Mouse (Mus musculus) liver, embryonic 14.5 days (tissue): ENCODE data around the gene Kcnab1. TPM values are rescaled to one million over a fixed set of nuclear protein-coding genes. Genes with fewer than 3 reads are reported as not detected.

ENCODE experiments used
- ATAC-seq: fragments of 200-750 bp; cut with Nextera tagmentation; 2 replicates; pipeline ENCODE4 v1.8.0; 2017; ENCODE audit warnings: moderate number of reproducible peaks, mild to moderate bottlenecking, moderate library complexity; ENCODE audit not compliant: insufficient read depth
- DNase-seq, 3 experiments: peaks; one replicate each; pipeline ENCODE4 v3.0.0-alpha.2; 2012 to 2013; ENCODE audit warnings: low read depth in 3 of 3, low spot score in 3 of 3
- H3K27ac ChIP-seq: fragments of 300-500 bp; sonication (generic); 2 replicates; pipeline ENCODE4 v1.5.1; 2014; ENCODE audit warnings: moderate library complexity, mild to moderate bottlenecking, control low read depth, inconsistent platforms
- H3K27me3 ChIP-seq: fragments of 300-500 bp; sonication (generic); 2 replicates; pipeline ENCODE4 v1.6.1; 2014; ENCODE audit warnings: mild to moderate bottlenecking, low read length, moderate library complexity; ENCODE audit not compliant: control insufficient read depth, insufficient read depth
- H3K36me3 ChIP-seq: fragments of 300-500 bp; sonication (generic); replicated peaks from 2 replicates; pipeline ENCODE4 v1.6.1; 2014; ENCODE audit warnings: low read depth; ENCODE audit not compliant: control insufficient read depth, insufficient read depth
- H3K4me1 ChIP-seq, 2 experiments: fragments of 200-500 bp in 1 of 2; fragments of 300-500 bp in 1 of 2; sonication (generic) in 1 of 2; replicated peaks; 2 replicates each; pipeline ENCODE4 v1.6.1; 2012 to 2014; ENCODE audit warnings: antibody characterized with exemption in 1 of 2, inconsistent platforms in 1 of 2, low read length in 1 of 2; ENCODE audit not compliant: control insufficient read depth in 2 of 2, insufficient read depth in 2 of 2
- H3K4me2 ChIP-seq: fragments of 300-500 bp; sonication (generic); 2 replicates; pipeline ENCODE4 v1.6.1; 2014; ENCODE audit warnings: low read depth, mild to moderate bottlenecking, control low read depth, moderate library complexity
- H3K4me3 ChIP-seq, 2 experiments: fragments of 200-500 bp in 1 of 2; fragments of 300-500 bp in 1 of 2; sonication (generic) in 1 of 2; 2 replicates each; pipeline ENCODE4 v1.5.1; 2012 to 2014; ENCODE audit warnings: low read depth in 2 of 2, low read length in 2 of 2, mild to moderate bottlenecking in 2 of 2, control low read depth in 1 of 2, inconsistent platforms in 1 of 2, moderate library complexity in 1 of 2; ENCODE audit not compliant: insufficient read depth in 1 of 2
- H3K9ac ChIP-seq: fragments of 300-500 bp; sonication (generic); replicated peaks from 2 replicates; pipeline ENCODE4 v1.6.1; 2014; ENCODE audit warnings: mild to moderate bottlenecking, control low read depth, moderate library complexity
- H3K9me3 ChIP-seq: fragments of 300-500 bp; sonication (generic); 2 replicates; pipeline ENCODE4 v1.6.1; 2016; ENCODE audit warnings: low read length, mixed read lengths; ENCODE audit not compliant: control insufficient read depth
- CTCF ChIP-seq: IDR thresholded peaks from 2 replicates; pipeline ENCODE4 v1.5.1; 2016; ENCODE audit warnings: antibody characterized with exemption, low read depth, control low read depth
- EP300 ChIP-seq: IDR thresholded peaks from 2 replicates; pipeline ENCODE4 v1.6.1; 2016; ENCODE audit warnings: antibody characterized with exemption, low read depth
- WGBS: fragments of 180-500 bp; shearing (Covaris S2); extraction: QIAGEN DNeasy Blood & Tissue Kit; methylation state at CpG from one replicate; pipeline ENCODE4 v1.1.7; 2014; ENCODE audit not compliant: insufficient replicate concordance; 5-methylcytosine and 5-hydroxymethylcytosine counted together
- polyA plus RNA-seq, 2 experiments: library from polyadenylated mRNA; depleted of rRNA in 1 of 2; stranded (reverse) in 1 of 2; unstranded in 1 of 2; fragments of >200 nt; fragmentation: Nextera tagmentation in 1 of 2; extraction: Ambion mirVana in 1 of 2; gene quantifications; 2 replicates each; pipeline versions ENCODE4 v1.2.1 to v1.2.3; 2012 to 2014

The Kcnab1 gene
- polyA plus RNA-seq, 2 experiments = 0.12 to 0.33 TPM

GRCm38 (mm10) chr3:65355479-65355878 is 246.3 kb downstream of the Kcnab1 start:
- no peaks in the 10 kb centered on the region for H3K9me3 ChIP-seq
- no peaks in the 10 kb centered on the region for H3K36me3 ChIP-seq
- H3K27me3 ChIP-seq = no peaks in the 10 kb centered on the region
- H3K9ac ChIP-seq = no peak overlapping the region
- H3K4me1 ChIP-seq = peaks cover 0 to 2% of the 10 kb centered on the region in 2 experiments; a peak in 1 of 4 replicates
- no peak overlapping the region for H3K27ac ChIP-seq
- no peak overlapping the region for H3K4me2 ChIP-seq
- ATAC-seq (no peak), DNase-seq (no peak)
- TF ChIP-seq EP300 (no peak), CTCF (no peak)
- no peak overlapping the region for H3K4me3 ChIP-seq
- 55% methylated on average over 6 of the region's 6 CpGs for WGBS

DNA sequence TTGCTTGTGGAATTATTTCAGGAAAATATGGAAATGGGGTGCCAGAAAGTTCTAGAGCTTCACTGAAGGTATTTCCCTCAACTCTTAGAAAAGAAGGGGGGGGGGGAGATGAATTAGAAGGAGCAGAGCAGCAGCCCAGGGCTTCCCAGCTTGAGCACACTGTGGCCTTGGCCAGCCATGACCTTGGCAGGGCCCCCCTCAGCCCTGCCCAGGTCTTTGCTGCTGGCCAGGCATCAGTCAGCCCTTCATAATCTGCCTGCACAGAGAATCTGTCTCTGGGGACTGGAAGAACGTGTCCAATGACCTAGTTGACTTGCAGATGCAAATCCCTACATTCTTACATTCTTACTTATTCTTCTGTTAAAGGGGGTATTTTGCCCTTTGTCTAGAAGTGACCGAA is 249.1 kb downstream of the Kcnab1 start:
- Histone ChIP-seq H3K27me3 (no peaks in the 10 kb centered on the region), H3K4me2 (no peak overlapping the region), H3K36me3 (no peaks in the 10 kb centered on the region), H3K9ac (no peak overlapping the region), H3K4me3 (no peak overlapping the region), H3K4me1 (peaks cover 0 to 4% of the 10 kb centered on the region in 2 experiments; a peak in 1 of 4 replicates), H3K27ac (no peak overlapping the region), H3K9me3 (no peaks in the 10 kb centered on the region)
- DNase-seq = no peak
- WGBS = 48% methylated on average over 2 of the region's 2 CpGs
- no peak for ATAC-seq
- TF ChIP-seq EP300 = no peak
- TF ChIP-seq CTCF = no peak

- no peaks in the 10 kb centered on the region for H3K9me3 ChIP-seq
- no peaks in the 10 kb centered on the region for H3K27me3 ChIP-seq
- H3K4me1 ChIP-seq = peaks cover 0 to 4% of the 10 kb centered on the region in 2 experiments; a peak in 1 of 4 replicates
- ATAC-seq = no peak
- DNase-seq = no peak
- no peaks in the 10 kb centered on the region for H3K36me3 ChIP-seq
- no peak overlapping the region for H3K4me2 ChIP-seq
- no peak overlapping the region for H3K27ac ChIP-seq
- no peak overlapping the region for H3K4me3 ChIP-seq
- H3K9ac ChIP-seq = no peak overlapping the region
- TF ChIP-seq CTCF (no peak), EP300 (no peak)
- 63% methylated on average over 2 of the region's 2 CpGs for WGBS
Measured at GRCm38 (mm10) chr3:65358841-65359240, 249.7 kb downstream of the Kcnab1 start.

DNA sequence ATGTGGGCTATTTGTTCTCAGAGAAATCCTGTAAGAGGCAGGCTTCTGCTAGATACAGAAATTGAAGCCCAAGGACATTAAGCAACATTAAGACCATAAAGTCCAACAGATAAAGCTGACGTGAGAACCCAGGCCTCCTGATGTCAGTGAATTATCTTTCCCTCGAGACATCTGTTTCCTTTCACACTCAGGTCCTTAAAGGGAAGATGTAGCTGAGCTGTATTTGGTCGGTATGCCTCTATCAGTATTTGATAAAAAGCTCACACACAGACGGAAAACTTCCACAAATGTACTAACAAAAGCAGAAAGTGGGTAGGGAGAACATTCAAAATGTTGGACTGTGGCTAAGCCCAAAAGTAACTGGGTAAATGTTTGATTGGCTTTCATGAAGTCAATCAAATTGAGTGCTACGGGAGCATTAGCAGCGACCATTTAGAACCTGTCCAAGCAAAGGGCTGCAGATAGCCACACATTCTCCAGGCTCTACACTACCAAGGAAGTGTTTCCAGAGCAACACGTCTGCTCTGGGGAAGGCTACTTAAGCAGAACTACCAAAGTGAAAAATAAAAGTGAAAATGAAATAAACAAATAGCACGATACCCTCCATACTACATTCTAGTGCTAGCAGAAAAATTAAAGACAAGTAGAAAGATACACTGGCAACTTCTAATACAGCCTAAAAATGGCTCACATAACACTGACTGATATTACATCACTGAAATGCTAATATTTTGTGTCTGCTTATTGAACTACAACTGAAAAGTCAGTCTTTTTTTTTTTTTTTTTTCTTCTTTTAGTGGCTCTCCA is 251.2 kb downstream of the Kcnab1 start:
- no peak overlapping the region for H3K4me2 ChIP-seq
- ATAC-seq (no peak), DNase-seq (no peak)
- no peak overlapping the region for H3K27ac ChIP-seq
- H3K36me3 ChIP-seq = no peaks in the 10 kb centered on the region
- H3K4me3 ChIP-seq = no peak overlapping the region
- no peak overlapping the region for H3K9ac ChIP-seq
- H3K9me3 ChIP-seq = no peaks in the 10 kb centered on the region
- TF ChIP-seq EP300 = no peak
- no peak for TF ChIP-seq CTCF
- WGBS = 28% methylated on average over 8 of the region's 8 CpGs
- peaks cover 0 to 3% of the 10 kb centered on the region in 2 experiments; a peak in 1 of 4 replicates for H3K4me1 ChIP-seq
- H3K27me3 ChIP-seq = no peaks in the 10 kb centered on the region

DNA sequence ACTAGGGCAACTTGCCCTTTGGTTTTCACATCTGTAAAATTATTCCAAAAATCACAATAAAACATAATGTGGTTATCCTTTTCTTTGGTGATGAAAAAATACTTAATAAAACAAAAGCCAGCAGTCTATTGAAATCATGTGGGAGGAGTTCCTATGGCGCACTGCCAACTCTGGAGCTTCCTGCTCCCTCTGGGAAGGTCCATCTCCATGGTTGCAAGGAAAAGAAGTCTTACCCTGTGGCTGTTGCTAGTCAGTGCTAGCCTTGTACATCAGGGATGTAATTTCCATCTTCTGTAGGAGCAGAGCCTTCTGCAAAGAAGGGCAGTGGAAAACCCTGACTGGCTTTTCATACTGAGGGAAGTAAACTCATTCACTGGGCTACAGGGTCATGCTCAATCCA is 254.3 kb downstream of the Kcnab1 start:
- Histone ChIP-seq H3K36me3 (no peaks in the 10 kb centered on the region), H3K9me3 (no peaks in the 10 kb centered on the region), H3K27ac (no peak overlapping the region), H3K4me1 (0 out of 4 replicates have a peak, but pooled peaks cover 0 to 2% of the 10 kb centered on the region in 2 experiments), H3K4me2 (no peak overlapping the region), H3K27me3 (no peaks in the 10 kb centered on the region), H3K9ac (no peak overlapping the region), H3K4me3 (no peak overlapping the region)
- WGBS = 72% methylated on average over 1 of the region's 1 CpGs
- TF ChIP-seq EP300 (no peak), CTCF (no peak)
- DNase-seq (no peak), ATAC-seq (no peak)
